Mouse (Mus musculus) frontal cortex, adult 2 months (tissue): ENCODE data around the gene Ppme1. TPM values are rescaled to one million over a fixed set of nuclear protein-coding genes. Genes with fewer than 3 reads are reported as not detected.

Source experiments
- DNase-seq, 2 experiments: peaks; one replicate each; pipeline ENCODE4 v3.0.0; 2022; ENCODE audit warnings: low spot score in 1 of 2; ENCODE audit errors: extremely low spot score in 1 of 2
- polyA plus RNA-seq: library from polyadenylated mRNA; depleted of rRNA; stranded (reverse); fragments of >200 nt; gene quantifications from 2 replicates; pipeline ENCODE4 v1.2.3, GENCODE M21; 2012; rRNA removed

Ppme1 gene
- 226 and 284 TPM in 2 replicates for polyA plus RNA-seq

DNA sequence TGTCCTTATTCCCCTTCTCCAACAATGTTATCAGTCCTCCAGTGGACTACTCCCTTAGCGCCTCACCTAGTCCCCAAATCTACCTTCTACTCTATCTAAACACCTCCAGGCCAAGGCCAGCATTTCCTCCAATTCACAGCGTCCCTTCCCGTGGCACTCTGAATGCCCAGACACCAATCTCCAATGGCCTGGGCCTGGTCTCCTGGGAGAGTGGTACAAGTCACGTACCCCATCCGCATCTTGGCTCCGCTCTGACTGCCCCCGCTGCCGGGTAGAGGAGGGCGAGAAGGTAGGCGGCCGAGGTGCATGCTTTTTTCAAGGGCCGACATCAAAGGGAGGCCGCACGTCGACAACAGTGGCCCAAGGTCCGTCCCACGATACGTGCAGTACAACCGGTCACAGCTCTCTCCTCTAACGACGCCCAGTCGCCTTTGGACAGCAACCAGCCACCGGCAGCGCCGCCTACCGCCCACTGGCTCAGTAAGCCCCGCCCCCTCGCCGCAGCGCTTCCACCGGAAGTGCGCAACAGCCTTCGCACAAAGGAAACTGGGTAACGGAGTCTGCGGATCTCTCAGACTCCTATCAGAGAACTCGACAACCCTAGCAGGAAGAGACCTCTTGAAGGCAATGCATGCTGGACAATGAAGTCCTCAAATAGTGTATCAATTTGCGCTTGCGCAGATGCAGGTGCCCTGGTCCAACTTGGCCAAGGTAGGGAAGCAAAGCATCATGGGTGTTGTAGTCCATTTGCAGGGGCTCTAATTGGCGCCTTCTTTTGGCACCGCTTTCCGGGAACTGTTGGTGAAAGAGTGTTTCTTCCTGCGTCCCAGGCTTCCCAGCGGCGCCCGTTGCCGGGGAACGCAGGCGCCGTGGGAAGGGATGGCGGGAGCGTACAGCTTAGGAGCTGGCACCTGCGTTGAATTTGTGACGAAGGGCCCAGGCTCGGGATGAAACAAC is at the start of gene Ppme1, which contains the start of gene C2cd3:
Gene Ppme1 (minus strand): TSS at position 813 of the 957 bp plus-strand sequence.
Gene C2cd3 (plus strand): TSS at position 739 of the 957 bp plus-strand sequence.
- peak; percentile 100 for DNase-seq

DNA sequence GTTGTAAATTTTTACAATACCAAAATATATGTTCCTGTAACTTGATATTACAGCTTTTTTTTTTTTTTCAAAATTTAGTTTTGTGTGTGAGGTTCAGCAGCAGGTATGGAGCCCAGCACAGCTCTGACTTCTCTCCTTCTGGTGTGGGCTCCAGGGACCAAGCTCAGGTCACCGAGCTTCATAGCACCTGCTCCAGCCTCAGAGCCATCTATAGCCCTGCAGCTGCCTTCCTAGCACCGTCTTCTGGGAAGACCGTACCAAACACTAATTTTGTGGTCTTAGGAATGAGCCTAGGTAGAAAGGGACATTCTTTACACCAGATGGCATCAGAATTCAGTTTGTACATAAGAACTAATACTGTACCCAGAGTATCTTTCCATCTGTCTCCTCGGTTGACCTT is 36.6 kb upstream of the Ppme1 start:
- DNase-seq = no peak

DNA sequence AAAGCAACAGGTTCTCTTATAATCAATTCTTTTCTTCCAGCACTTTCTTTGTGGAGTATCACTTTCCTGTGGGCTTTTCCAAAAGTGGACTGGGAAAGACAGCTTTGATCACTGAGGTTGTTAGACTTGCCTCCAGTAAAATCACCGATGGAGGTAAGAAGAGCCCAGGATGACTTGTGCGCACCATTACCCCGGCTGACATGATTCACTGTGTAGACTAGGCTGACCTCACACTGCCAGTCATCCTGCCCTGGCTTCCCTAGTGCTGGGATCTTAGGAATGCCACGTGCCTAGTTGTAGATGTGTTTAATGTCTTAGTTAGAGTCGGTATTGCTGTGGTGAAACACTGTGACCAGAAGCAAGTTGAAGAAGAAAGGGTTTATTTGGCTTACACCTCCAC is 35.6 kb upstream of the Ppme1 start:
- DNase-seq = no peak

DNA sequence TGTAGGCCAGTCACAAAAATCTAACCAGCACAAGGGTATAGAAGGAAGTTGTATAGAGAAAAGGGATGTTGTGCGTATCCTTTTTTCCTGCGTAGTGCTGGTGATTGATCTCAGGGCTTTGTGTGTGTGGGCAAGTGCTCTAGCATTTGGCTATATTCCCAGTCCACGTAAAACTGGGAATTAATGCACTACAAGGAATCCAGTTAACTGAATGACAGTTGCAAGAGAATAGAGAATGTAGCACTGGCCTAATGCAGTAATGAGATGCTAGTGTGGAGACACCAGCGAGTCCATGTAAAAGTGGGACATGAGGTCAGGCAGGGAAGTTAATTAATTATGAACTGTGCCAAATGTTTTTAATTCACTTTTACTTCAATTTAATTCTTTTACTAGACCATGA is 30.6 kb upstream of the Ppme1 start:
- DNase-seq = no peak

DNA sequence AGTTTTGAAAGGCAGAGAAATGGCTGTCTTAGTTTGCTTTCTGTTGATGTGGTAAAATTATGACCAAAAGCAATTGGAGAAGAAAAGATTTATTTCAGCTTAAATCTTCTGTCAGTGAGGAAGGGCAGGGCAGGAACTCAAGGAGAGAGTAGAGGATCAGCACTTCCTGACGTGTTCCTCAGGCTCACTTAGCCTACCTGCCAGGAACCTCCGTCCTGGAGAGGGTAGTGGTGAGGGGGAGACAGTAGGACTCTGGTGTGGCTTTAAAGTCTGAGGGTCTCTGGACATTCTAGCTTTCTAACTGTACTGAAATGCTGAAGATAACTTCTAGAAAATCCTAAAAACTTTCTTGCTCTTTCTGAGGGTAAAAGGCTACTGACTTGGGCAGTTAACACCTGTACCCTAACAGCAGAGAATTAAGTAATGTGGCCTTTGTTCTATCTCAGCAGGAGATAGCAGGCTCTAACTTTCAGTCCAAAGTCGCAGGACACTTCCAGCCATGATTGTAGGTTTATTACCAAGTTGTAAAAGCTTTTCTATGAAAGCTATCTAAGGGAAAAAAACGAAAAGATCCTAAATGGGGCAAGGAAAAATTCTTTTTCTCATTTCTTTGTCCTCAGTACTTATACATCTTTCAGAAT is 28.9 kb upstream of the Ppme1 start:
- no peak for DNase-seq

DNA sequence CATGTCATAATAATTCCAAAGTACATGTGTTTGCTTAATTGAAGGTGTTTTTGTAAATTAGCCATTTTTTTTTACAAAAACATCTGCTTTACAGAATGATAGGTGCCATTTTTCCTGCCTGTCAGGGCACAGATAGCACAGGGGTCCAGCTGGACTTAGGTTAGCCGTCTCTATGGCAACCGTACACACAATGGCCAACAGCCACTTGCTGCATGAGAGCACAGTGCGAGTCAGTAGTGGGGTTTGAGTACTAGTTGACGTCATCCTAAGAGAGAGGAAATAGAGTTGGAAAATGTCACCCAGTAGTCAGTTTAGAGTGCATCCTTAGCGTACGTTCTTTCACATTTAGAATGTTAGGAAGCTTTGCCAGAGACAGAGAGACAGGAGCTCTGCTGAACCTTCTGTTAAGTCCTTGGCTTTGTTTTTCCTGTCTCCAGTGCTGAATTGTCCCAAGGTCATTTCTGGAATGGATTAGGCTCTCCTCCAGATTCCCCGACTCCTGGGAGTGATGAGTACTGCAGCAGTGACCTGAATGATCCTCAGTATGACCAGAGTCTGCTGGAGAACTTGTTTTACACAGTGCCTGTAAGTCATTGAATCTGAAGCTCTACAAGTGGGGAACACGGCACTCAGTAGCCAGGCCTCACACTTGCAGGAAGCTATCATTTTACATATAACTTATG is 27.3 kb upstream of the Ppme1 start:
- no peak for DNase-seq

DNA sequence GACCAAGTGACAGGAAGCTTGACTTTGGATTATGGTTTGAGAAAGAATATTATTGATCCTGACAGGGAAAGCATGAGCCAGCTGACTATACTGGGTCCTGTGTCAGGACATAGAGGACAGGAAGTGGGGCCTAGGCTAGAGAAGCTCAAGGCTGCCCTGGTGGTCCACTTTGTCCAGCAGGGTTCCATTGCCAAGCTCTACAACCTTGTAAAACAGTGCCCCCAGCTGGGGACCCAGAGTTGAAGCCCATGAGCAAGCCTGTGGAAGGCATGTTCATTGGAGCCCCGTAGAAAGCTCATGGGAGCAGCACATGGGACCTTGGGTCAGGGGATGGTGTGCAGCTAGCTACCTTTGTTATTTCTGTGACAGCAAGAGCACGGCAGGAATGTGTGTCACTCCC is 20.2 kb upstream of the Ppme1 start:
- DNase-seq = no peak

DNA sequence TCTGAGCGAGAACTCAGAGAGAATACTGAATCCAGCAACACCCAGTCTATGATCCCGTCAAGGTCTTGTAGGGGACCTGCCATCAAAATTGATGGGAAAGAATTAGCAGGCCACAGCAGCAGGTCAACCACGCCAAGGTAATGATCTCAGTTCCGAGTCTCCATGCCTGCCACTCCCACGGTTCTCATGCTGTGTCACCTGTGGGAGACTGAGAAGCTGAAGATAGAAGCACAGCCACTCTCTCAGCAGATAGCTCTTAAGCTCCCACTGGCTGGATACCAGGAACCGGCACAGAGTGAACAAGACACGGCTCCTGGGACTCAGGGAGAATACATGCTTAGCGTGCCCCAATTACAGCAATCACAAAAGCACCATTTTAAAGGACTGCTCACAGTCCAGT is 18.1 kb upstream of the Ppme1 start:
- DNase-seq = peak in 1 of 2 experiments; percentile 50

DNA sequence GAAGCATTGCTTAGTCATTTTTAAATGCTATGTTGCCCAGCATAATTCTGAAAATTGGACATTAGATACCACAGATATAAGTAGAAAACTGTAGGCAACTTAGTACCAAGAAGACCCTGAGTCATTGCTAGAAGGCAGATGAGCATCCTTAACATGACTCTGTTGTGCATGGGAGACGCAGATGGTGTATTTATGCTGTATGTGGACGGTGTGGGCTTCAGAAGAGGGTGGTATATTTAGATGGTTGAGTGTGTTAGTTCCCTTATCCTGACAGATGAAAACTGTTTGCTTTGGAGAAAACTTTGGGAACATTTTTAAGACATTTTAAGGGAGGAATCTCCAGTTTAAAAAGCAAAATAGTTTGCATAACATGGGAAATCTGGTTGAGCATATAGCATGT is 16.1 kb upstream of the Ppme1 start:
- peak; percentile 45 to 56 for DNase-seq

DNA sequence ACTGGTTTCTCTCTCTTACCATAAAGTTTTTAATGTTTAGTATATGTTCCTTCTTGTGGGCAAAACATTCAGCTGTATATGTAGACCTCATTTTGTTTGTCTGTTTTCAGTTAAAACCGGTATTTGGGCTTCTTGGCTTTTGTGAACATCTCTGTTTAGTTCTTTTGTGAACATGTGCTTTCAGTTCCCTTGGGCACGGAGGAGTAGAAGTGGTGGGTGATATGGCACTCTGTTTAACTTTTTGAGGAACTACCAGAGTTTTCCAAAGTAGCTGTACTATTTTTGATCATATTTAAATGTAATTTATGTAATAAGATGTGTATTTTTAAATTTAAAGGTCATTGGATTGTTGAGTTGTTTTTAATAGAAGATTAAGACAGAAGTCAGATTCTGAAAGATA is 11.1 kb upstream of the Ppme1 start:
- peak in 1 of 2 experiments; percentile 37 for DNase-seq

DNA sequence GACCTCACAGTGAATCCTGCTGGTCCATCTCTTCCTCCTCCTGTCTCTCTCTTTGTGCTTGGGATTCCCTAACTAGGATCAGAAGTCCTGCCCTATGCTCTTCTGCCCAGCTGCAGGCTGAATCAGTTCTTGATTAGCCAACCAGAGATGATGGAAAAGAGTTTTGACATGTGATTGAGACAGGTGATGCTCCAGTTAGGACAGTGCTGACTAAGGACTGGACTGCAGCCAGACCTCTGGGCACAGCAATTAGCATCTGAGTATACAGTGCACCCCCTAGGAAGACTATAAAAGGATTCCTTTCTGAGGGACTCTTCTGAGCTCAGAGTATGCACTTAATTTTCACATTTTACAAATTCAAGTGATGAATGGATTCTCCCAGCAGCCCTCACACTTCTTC is 9.1 kb upstream of the Ppme1 start:
- DNase-seq = no peak

DNA sequence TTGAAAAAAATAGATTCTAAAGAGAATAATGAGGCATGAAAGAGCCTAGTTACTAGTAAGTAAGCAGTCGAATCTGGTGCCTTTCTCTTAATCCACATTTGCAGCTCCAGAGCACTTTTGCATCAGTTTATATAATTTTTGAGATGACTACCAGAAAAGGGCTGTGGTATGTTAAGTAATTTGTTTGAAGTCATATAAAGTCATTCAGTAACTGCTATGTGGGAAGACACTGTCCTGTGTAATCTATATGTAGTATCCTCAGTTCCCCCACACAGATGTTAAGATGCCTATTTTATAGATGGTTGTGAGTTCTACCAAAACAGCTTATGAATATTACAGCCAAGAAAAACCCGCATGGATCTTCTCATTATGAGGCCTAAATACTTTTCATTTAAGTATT is 6.2 kb upstream of the Ppme1 start:
- peak in 1 of 2 experiments; percentile 26 for DNase-seq

DNA sequence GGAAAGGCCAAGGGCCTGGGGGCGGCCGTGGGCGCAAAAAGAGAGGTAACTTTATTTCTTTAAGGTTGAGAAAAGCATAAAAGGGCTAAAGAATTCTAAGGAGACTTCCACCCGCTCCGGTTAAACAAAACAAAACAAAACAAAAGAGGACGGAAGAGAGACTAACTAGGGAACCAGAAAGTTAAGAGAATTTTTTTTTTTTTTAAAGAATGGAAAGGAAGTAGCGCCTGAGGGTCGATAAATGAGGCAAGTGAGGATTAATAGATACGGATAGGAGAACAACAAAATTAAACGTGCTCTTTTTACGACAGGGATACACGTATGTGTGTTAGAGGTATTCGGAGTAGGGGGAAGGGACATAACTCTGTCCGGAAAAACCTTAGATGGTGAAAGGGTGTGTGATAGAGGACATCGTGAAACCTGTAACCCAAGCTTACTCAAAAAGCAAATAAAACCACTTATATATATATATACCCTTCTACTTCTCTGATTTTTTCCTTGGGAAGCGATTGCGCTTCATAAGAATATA is 409 bp upstream of the Ppme1 start:
- no peak for DNase-seq

DNA sequence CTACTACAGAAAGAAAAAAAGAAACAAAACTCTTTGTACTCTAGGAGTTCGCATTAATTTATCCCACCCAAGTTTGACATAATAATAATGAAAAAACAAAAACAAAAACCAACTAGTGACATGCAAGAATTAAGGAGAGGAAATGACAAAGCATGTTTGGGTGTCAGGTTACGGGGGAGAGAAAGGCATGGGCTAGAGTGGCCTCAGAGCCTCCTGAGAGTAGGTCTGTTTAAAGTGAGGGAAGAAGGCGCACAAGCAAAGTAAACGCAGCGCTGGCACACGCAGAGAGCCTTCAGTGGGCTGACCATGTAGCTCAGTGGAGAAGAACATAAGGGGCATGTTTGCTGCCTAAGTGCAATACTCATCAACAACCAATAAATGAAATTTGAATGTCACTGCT is 7.2 kb downstream of the Ppme1 start:
- no peak for DNase-seq

DNA sequence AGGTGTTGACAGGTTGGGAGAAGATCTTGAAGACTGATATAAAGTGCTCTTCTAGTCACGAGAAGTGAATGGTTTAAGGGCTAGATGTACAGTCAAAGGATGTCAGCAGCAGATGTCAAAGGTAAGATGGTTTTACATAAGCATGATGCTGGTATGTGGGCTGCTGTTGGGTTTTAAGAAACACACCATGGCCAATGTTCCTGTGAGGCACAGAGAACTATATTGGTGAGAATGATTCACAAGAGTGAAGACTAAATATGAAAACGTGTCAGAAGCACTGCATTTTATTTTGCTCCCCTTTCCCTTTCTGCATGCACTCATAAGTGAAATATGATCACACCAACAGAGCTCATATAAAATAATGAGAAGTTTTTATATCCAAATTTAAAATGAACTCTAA is 8.9 kb downstream of the Ppme1 start:
- DNase-seq = peak; percentile 31 to 48

DNA sequence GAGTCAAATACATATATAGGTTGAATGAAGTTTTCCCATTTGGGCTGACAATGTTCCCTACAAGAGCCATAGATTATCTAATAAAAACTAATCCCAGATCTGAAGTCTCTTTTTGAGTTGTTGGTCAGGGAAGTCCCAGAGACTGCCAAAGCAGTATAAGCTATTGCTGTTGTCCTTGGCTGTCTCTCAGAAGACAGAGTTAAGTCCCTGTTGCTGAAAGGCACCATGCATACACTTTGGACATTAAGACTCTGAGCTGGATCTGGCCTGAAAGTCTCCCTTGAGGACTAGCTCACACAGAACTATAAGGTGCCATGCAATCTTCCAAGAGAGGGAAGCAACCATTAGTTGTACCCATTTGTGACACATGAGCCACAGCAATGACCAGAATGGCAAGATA is 14.3 kb downstream of the Ppme1 start:
- no peak for DNase-seq

DNA sequence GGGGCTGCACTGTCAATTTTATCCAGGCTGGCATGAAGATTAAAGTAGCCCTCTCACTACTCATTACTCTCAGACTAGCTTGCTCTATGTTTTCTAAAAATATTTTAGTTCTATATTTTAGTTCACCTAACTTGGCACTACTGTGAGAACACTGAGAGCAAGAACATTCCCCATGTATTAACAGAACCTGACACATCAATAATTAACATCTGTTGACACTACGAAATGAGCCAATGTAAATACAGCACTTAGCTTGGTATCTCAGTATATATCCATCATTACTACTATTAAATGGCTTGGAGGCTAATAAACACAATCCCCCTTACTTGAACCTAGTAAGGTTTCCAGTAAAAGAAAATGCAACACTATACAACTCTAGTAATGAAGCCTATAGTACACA is 15.3 kb downstream of the Ppme1 start:
- no peak for DNase-seq

DNA sequence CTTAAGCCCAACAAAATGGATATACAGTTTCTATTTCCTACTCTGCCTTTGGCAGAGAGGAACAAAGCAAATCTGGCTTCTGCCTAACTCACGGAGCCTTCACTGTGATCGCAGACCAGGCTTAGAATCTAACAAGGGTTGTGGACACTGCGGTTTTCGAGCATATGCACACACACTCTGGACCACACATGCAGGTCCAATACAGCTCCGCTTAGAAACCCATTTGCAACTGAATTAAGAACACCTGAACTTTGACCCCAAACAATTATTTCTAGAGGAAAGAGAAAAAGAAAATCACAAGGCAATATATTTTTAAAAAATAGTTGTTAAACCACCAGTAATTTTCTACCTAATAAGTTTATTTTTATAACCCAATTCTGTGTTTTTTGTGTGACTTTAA is 15.8 kb downstream of the Ppme1 start:
- DNase-seq = no peak

DNA sequence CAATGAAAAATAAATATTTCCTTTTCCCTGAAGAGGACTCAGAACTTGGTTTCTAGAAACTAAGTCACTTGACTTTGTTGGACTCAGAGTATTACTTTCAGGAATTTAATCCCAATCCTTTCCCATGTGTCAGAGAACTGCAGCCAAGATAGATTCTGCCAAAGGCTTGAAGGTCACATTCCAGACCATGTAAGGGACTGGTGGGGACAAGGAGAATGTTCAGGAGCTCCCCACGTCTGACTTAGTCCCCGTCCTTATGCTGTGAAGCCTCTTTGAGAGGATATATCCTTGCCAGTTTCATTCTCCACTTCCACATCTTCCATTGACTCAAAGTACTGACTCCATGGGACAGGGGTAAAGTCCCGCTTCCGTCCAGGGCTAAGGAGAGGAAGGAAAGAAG is 17.1 kb downstream of the Ppme1 start:
- no peak for DNase-seq

DNA sequence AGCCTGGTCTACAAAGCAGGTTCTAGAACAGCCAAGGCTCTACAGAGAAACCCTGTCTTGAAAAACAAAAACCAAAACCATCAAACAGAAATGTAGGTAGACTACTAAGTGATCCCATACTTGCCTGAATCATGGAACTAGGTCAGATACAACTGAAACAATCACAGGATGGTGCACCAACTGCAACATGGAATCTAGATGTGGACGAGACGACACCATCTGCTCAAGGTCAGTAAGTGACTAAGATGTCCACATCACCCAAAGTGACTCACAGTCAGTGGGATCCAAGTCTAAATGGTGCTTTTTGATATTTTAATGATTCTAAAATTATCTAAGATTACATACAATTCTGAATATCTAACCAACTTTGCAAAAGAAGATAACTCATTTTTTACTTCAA is 36.2 kb downstream of the Ppme1 start:
- no peak for DNase-seq

DNA sequence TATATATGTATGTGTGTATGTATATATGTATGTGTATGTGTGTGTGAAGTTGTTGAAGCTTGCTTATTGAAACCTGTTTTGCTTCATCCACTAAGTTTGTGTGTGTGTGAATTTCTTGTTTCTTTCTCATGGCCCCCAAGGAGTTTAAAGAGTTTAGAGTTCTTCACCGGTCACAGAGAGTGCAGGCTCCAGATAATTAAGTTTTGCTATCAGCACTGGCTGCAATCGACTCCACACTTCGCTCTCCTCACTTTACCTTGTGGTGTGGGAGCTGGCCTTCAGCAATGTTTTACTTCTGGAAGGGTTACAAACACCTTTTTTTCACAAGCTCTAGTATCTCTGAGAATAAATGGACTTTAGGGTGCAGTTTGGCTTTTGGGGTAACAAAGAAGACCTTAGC is 40.8 kb downstream of the Ppme1 start:
- no peak for DNase-seq
